Mouse (Mus musculus): ENCODE data around the gene Tmem128.
A peak's percentile ranks its signal among the peaks of the same experiment; 100 is the strongest.

Tmem128 gene

GRCm38 (mm10) chr5:38277936-38278600 lies 18.1 kb downstream of the Tmem128 start:
- DNase-seq (ENCODE audit: low spot score): no peak

GRCm38 (mm10) chr5:38280075-38280474 lies 20.1 kb downstream of the Tmem128 start:
- DNase-seq (ENCODE audit: low spot score): no peak

- no peak for DNase-seq (ENCODE audit: low spot score)
These were observed 25.7 kb downstream of the Tmem128 start for GRCm38 (mm10) chr5:38285724-38286123.

- DNase-seq (ENCODE audit: low spot score): no peak
These were observed 28.5 kb downstream of the Tmem128 start for GRCm38 (mm10) chr5:38288476-38288875.

GRCm38 (mm10) chr5:38301761-38302411 lies 41.9 kb downstream of the Tmem128 start:
- no peak for DNase-seq (ENCODE audit: low spot score)

GRCm38 (mm10) chr5:38302651-38303050 lies 42.7 kb downstream of the Tmem128 start:
- DNase-seq (ENCODE audit: low spot score): no peak

GRCm38 (mm10) chr5:38305241-38305640 lies 45.3 kb downstream of the Tmem128 start:
- no peak for DNase-seq (ENCODE audit: low spot score)

GRCm38 (mm10) chr5:38307255-38308101 lies 47.5 kb downstream of the Tmem128 start:
- DNase-seq (ENCODE audit: low spot score): peak; percentile 91

GRCm38 (mm10) chr5:38308873-38309272 lies 48.9 kb downstream of the Tmem128 start:
- DNase-seq (ENCODE audit: low spot score): peak; percentile 21

- DNase-seq (ENCODE audit: low spot score): no peak
These were observed 49.8 kb downstream of the Tmem128 start for GRCm38 (mm10) chr5:38309795-38310194.
